Mouse (Mus musculus): ENCODE measurements around the gene Lypd6.

The Lypd6 gene

GRCm38 (mm10) chr2:50066246-50066967, at the start of gene Lypd6:
Gene Lypd6, plus strand, starts transcription at chr2:50066429.
- peak; percentile 67 to 86 for DNase-seq

DNA sequence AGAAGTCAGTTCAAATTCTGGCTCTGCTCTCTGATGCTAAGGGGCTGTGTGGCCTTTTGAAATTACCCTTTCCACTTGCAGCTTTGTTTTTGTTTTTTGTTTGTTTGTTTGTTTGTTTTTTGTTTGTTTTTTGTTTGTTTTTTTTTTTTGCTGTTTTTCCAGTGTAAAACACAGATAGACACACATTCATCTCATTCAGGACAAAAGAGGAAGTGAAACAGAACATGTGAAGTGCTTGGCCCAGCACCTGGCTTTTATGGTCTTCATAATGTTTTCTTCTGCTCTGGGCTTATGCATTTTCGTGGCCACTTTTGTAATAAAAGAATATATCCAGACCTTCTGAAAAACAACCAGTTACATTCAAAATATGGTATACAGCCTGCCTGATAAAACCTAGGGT, 46.8 kb upstream of the Lypd6 start:
- DNase-seq = no peak

DNA sequence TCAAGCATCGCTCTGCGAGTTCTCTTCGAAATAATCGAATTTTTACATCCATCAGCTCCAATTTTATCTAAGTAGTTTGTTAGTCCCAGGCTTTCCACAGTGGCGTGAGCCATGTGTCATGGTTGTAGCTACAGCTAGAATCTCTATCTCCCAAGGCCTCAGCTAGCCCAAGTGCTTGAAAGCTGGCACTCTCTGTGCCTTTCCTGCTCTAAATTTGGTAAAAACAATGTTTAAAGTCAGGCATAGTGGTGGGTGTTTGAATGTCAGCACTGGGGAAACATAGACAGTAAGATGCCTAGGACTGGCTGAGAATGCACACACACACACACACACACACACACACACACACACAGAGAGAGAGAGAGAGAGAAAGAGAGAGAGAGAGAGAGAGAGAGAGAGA, 40.7 kb upstream of the Lypd6 start:
- DNase-seq = no peak

DNA sequence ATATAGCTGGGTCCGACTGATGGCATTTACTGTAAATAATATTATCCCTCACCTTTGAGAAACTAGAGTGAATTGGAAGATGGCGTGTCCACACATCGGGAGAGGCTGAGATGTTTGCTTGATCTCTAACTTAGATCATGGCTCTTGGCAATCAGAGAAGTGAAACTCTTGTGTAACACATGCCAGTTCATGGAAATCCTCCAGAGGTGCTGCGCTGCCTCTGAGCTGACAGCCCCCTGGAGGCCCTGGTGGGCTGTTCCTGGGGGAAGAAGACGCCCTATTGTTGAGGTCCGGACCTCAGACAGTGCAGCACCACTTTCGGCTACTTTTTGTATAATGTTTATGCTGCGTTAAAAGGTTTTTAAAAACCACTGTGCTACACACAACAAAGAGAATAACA, 37.3 kb upstream of the Lypd6 start:
- DNase-seq = no peak

- no peak for DNase-seq
Measured at GRCm38 (mm10) chr2:50044170-50044870, 21.9 kb upstream of the Lypd6 start.

GRCm38 (mm10) chr2:50044871-50045470, 21.3 kb upstream of the Lypd6 start:
- no peak for DNase-seq

- no peak for DNase-seq
Measured at GRCm38 (mm10) chr2:50045841-50046240, 20.4 kb upstream of the Lypd6 start.

- DNase-seq = no peak
Measured at GRCm38 (mm10) chr2:50048442-50048841, 17.8 kb upstream of the Lypd6 start.

DNA sequence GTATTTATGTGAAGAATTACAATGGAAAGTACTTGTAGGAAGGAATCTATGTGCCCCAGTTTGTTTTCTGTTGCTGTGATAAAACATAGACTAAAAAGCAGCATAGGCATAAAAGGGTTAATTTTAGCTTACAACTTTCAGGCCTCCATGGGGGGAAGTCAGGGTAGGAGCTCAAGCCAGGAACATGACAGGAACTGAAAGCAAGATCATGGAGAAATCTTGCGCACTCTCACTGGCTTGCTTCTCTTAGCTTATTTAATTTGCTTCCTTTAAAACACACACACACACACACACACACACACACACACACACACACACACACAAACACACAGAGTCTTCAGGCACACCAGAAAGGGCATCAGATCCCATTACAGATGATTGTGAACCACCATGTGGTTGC, 12.3 kb upstream of the Lypd6 start:
- no peak for DNase-seq

DNA sequence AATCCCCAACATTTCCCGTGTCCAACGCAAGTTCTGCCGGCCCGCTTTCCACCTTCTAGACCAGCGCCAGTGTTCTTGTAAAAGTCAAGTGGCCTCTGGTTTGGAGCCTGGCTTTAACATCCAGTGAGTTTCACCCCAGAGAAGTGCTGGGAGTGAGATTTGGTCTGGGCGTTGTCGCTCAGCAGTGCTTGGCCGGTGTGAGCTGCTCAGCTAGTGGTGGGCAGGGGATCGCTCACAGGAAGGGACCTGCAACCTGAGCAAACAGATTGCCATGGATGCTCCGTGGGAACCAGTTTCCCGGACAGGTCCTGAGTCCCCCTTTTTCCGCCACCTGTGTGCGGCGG, 355 bp upstream of the Lypd6 start:
- no peak for DNase-seq

GRCm38 (mm10) chr2:50066968-50067315, 713 bp downstream of the Lypd6 start:
- no peak for DNase-seq

GRCm38 (mm10) chr2:50069571-50070295, 3.5 kb downstream of the Lypd6 start:
- peak; percentile 51 to 67 for DNase-seq

- no peak for DNase-seq
Measured at GRCm38 (mm10) chr2:50072158-50072557, 5.9 kb downstream of the Lypd6 start.

GRCm38 (mm10) chr2:50084746-50085145, 18.5 kb downstream of the Lypd6 start:
- no peak for DNase-seq

GRCm38 (mm10) chr2:50087761-50088160, 21.5 kb downstream of the Lypd6 start:
- DNase-seq = no peak

- DNase-seq = no peak
Measured at GRCm38 (mm10) chr2:50096336-50096735, 30.1 kb downstream of the Lypd6 start.

DNA sequence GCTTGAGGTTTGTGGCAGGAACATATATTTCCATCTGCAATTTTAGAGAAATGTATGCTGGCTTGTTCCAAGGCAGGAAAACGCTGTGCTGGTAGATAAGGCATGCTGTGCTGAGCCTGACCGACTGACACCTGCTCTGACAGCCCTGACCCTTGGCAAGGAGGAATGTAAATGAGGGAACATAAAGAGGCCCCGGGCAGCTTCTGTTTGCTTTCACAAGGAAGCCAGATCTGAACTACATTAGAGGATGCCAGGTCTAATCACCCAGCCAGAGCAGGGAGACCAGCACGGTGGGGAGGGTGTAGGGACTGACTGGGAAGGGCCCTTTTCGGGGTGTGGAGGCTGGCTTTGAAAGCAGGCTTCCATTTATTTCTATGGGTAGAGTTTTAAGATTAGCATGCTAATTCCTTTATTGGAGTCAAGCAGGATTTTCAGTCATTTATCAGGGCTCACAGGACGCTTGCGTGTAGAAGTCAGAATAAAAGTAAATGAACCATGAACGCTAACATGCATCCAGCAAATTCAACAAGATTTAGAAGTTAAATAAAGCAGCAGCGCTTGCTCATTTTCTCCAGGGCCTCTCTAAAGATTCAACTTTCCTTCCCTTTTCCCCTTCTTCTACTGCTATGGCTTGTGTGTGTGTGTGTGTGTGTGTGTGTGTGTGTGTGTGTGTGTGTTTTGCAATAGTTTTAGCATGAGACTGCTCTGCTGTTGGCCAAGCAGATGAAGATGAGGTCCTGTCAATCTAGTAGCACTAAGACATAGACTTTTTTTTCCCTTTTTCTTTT, 34.3 kb downstream of the Lypd6 start:
- DNase-seq = peak; percentile 15 to 54

DNA sequence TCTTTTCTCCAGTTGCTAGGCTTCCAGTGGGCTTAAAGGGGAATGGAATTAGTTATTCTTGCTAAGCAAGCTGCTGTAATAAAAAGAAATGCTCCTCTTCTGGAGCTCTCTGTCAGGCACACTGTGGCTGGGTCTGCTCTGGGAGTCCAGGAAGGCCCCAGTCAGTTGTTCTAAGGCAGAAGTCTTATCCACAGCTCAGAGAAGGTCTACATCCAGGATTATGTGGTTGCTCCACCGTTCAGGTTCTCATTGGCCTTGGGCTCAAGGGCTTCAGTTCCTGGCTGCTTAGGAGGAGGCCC, 34.9 kb downstream of the Lypd6 start:
- DNase-seq = no peak

GRCm38 (mm10) chr2:50103850-50104503, 37.7 kb downstream of the Lypd6 start:
- DNase-seq = no peak

DNA sequence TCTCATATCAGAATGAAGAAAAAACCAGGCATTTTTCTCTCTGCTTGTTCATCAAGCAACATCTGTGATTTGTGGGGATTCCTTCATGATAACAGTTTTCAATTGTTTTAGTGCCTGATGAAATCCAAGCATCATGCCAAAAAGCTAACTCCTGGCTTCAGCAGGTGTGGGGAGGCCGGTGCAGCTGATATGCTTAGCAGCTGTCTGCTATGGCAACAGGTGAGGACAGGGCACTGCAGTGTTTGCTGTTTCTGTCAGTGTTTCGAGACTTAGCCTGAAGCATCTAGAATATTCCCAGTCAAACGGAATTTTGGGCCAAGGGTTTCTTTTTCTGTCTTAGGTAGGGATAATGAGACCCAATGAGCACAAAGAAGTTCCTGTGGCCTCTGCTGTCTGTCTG, 39.4 kb downstream of the Lypd6 start:
- DNase-seq = no peak

DNA sequence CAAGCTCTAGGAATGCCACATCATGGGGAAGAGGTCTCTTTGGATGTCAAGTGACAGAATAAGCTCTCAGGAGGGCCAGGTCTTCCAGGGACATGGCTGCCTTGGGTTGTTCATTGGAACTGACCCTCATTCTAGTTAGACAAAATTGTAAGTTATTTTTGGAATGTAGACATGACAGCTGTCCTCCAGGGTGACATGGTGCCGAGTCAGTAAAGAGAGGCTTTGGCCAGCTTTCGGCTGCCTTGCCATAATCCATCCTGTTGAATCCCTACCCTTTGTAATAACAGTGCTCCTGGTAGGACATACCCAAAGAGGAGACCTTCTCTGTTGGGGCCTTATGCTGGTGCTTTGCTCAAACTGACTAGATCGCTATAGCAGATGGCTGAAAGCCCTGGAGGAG, 39.8 kb downstream of the Lypd6 start:
- DNase-seq = no peak

DNA sequence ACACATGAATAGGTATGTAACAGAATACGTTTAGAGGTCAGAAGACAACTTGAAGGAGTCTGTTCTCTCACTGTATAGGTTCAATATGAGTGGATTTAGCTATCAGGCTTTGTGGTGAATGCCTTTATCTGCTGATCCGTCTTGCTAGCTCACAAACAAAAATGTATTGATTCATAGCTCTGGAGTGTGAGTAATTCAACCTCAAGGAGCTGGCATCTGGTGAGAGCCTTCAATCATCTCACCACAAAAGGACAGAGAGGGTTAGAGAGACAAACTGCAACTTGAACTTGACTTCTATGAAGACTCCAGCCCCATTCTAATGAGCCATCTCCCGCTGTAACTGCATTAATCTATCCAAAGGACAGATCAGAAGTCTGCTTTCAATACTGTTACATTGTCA, 40.6 kb downstream of the Lypd6 start:
- no peak for DNase-seq

GRCm38 (mm10) chr2:50110167-50110566, 43.9 kb downstream of the Lypd6 start:
- DNase-seq = peak in 1 of 2 experiments; percentile 5
